Mouse (Mus musculus) hindbrain, embryonic 13.5 days (tissue): ENCODE measurements around the gene Fam50b. TPM values are rescaled to one million over a fixed set of nuclear protein-coding genes. Genes with fewer than 3 reads are reported as not detected.

Experiments
- ATAC-seq: fragments of 200-750 bp; cut with Nextera tagmentation; 2 replicates; pipeline ENCODE4 v1.8.0; 2017; ENCODE audit warnings: moderate TSS enrichment; ENCODE audit not compliant: low FRiP score
- H3K27ac ChIP-seq: fragments of 300-500 bp; sonication (generic); 2 replicates; pipeline ENCODE4 v1.5.1; 2015; ENCODE audit warnings: inconsistent platforms, mild to moderate bottlenecking, moderate library complexity
- H3K27me3 ChIP-seq: fragments of 300-500 bp; sonication (generic); 2 replicates; pipeline ENCODE4 v1.6.1; 2015; ENCODE audit warnings: mild to moderate bottlenecking, inconsistent platforms
- H3K36me3 ChIP-seq: fragments of 300-500 bp; sonication (generic); 2 replicates; pipeline ENCODE4 v1.6.1; 2015; ENCODE audit warnings: mild to moderate bottlenecking, inconsistent platforms
- H3K4me1 ChIP-seq: fragments of 300-500 bp; sonication (generic); replicated peaks from 2 replicates; pipeline ENCODE4 v1.6.1; 2015; ENCODE audit warnings: inconsistent platforms
- H3K4me2 ChIP-seq: fragments of 300-500 bp; sonication (generic); 2 replicates; pipeline ENCODE4 v1.6.1; 2015; ENCODE audit warnings: inconsistent platforms, mild to moderate bottlenecking, moderate library complexity
- H3K4me3 ChIP-seq: fragments of 300-500 bp; sonication (generic); 2 replicates; pipeline ENCODE4 v1.5.1; 2015; ENCODE audit warnings: mild to moderate bottlenecking, inconsistent platforms
- H3K9ac ChIP-seq: fragments of 300-500 bp; sonication (generic); 2 replicates; pipeline ENCODE4 v1.6.1; 2015; ENCODE audit warnings: mild to moderate bottlenecking, inconsistent platforms
- H3K9me3 ChIP-seq: fragments of 300-500 bp; sonication (generic); 2 replicates; pipeline ENCODE4 v1.6.1; 2016; ENCODE audit warnings: inconsistent platforms
- WGBS: fragments of 180-500 bp; shearing (Covaris S2); methylation state at CpG from one replicate; pipeline ENCODE4 v1.1.7; 2015; 5-methylcytosine and 5-hydroxymethylcytosine counted together
- polyA plus RNA-seq: library from polyadenylated mRNA; unstranded; fragments of >200 nt; fragmentation: Nextera tagmentation; extraction: Ambion mirVana; gene quantifications from 2 replicates; pipeline ENCODE4 v1.2.1, GENCODE M21; 2015

Fam50b gene
- not detected in 2 replicates for polyA plus RNA-seq

DNA sequence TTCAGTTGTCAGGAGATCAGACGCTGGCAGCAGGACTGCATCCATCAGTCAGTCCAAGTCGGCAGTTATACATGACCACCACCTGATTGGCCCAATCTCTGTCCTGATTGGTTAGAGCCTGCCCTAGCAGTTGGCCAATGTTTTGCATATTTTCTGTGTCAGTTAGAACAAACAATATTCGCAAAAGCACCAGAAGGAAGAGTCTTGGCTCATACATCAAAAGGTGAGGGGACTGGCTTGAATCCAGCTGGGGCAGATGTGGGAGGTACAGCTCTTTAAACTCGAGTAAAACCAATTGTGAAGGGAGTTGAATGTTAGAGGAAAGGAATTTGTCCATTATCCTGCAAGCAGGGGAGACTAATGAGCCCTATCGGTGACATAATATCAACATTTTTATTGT lies at the start of gene Fam50b:
Gene Fam50b, plus strand, starts transcription at position 165 of the 400 bp plus-strand sequence.
- no peak within 1 kb of the TSS for H3K4me3 ChIP-seq
- H3K9me3 ChIP-seq, result 0 out of 2 replicates have a peak, but pooled peaks cover 4% of the 10 kb centered on the region
- WGBS, result 37% methylated on average over 5 of the region's 5 CpGs
- ATAC-seq, result no peak
- H3K9ac ChIP-seq, result no peak within 1 kb of the TSS
- peaks cover 16% of the 10 kb centered on the region; the same call in 1 of the 2 replicates for H3K4me1 ChIP-seq
- H3K27ac ChIP-seq, result no peak within 1 kb of the TSS
- H3K4me2 ChIP-seq, result no peak within 1 kb of the TSS
- H3K36me3 ChIP-seq, result no peaks in the 10 kb centered on the region
- H3K27me3 ChIP-seq, result no peaks in the 10 kb centered on the region

DNA sequence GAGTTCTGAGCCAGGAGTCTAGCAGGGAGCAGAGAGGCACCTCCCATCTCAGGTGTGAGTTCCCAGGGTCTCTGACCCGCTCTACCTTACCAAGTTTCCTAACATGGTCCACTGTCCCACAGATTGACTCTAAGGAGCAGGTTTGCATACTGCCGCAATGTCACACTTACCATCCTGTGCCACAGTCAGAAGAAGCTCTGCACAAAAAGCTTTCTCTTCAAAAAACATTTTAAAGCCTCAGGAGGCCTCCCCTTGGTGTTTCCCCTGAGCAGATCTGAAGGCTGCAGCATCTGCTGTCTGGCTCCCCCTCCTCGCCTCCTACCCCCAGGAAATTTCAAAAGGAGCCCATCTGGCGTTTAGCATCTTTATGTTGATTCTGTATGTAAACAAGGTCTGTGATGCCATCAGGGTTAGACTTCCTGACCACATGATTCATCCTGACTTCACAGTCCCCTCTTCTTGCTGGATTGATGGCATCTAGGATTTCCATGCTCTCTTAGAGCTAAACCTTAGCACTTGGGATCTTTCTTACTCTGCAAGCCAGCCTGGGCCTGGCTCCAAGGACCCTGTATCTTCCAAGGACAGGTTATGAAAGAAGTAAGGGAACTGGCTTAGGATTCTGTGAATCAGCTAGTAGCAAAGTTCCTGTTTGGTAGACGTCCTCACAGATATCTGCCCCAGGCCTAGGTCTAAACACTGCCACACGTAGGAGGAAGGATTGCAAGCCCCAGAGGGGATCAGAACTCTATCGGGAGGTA lies 49.5 kb upstream of the Fam50b start:
- Histone ChIP-seq H3K27ac (no peak overlapping the region), H3K4me3 (no peak overlapping the region), H3K36me3 (no peaks in the 10 kb centered on the region), H3K27me3 (no peaks in the 10 kb centered on the region), H3K4me1 (peaks cover 4% of the 10 kb centered on the region; the same call in 1 of the 2 replicates), H3K9ac (no peak overlapping the region), H3K9me3 (no peaks in the 10 kb centered on the region), H3K4me2 (no peak overlapping the region)
- WGBS, result 74% methylated on average over 7 of the region's 7 CpGs
- ATAC-seq, result no peak

- no peaks in the 10 kb centered on the region for H3K36me3 ChIP-seq
- WGBS, result 81% methylated on average over 1 of the region's 1 CpGs
- no peak for ATAC-seq
- no peaks in the 10 kb centered on the region for H3K27me3 ChIP-seq
- no peaks in the 10 kb centered on the region for H3K4me1 ChIP-seq
- H3K9ac ChIP-seq, result no peak overlapping the region
- H3K4me2 ChIP-seq, result no peak overlapping the region
- no peak overlapping the region for H3K27ac ChIP-seq
- no peak overlapping the region for H3K4me3 ChIP-seq
- H3K9me3 ChIP-seq, result no peaks in the 10 kb centered on the region
Measured at GRCm38 (mm10) chr13:34691049-34691448, 43.6 kb upstream of the Fam50b start.

DNA sequence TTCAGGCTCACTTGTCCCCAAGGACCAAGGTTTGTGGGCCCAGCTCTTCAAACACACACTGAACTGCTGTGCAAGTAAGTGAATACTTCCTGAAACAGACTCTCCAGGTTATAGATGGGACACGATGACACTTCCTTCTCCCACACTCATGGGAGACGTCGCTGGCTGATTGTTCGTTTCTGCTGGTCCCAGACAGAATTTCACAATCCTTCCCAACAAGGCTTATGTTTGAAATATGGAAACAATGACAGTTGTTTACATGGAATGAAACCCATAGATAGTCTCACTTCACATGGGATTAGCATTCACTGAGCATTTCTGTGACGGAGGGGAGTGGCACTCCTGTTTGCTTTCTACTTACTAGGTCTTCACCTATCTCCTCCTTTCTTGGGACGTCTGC lies 41.5 kb upstream of the Fam50b start:
- no peak for ATAC-seq
- Histone ChIP-seq H3K9me3 (no peaks in the 10 kb centered on the region), H3K4me3 (no peak overlapping the region), H3K4me2 (no peak overlapping the region), H3K27me3 (no peaks in the 10 kb centered on the region), H3K4me1 (no peaks in the 10 kb centered on the region; the same call in 1 of the 2 replicates), H3K36me3 (no peaks in the 10 kb centered on the region), H3K27ac (no peak overlapping the region), H3K9ac (no peak overlapping the region)
- 80% methylated on average over 6 of the region's 6 CpGs for WGBS

DNA sequence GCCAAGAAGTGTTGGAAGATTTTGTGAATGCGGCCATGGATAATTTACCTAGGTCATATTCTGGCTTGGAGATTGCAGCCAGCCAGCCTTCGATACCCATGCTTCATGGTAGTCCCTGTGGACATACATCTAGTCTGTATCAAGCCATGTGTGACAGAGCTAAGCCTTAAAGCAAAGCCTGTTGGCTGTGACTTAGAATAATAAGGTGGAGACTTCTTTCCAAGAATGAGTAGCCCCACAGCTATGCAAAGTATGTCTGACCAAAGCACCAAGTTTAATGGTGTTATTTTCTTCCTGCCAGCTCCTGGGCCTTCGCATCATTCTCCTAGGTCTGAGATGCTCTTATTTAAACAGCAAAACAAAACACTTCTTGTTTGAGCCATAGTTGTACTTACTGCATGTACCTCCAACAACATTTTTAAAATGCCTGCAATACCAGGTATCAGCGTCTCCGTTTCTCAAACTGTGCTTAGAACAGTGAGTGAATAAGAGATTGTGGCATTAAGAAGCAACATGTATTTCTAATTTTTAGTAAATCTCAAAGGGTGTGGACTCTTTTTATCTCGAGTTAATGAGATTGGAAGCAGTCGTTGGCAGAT lies 37.8 kb upstream of the Fam50b start:
- Histone ChIP-seq H3K9ac (no peak overlapping the region), H3K27me3 (no peaks in the 10 kb centered on the region), H3K27ac (no peak overlapping the region), H3K4me2 (no peak overlapping the region), H3K4me1 (no peaks in the 10 kb centered on the region; the same call in 1 of the 2 replicates), H3K9me3 (no peaks in the 10 kb centered on the region), H3K4me3 (no peak overlapping the region), H3K36me3 (no peaks in the 10 kb centered on the region)
- 88% methylated on average over 7 of the region's 7 CpGs for WGBS
- no peak for ATAC-seq

GRCm38 (mm10) chr13:34700091-34700490 lies 34.6 kb upstream of the Fam50b start:
- H3K27ac ChIP-seq, result no peak overlapping the region
- ATAC-seq, result no peak
- H3K4me3 ChIP-seq, result no peak overlapping the region
- no peaks in the 10 kb centered on the region for H3K27me3 ChIP-seq
- no peaks in the 10 kb centered on the region for H3K36me3 ChIP-seq
- no peaks in the 10 kb centered on the region for H3K9me3 ChIP-seq
- 80% methylated on average over 2 of the region's 2 CpGs for WGBS
- H3K4me1 ChIP-seq, result no peaks in the 10 kb centered on the region; the same call in 1 of the 2 replicates
- H3K9ac ChIP-seq, result no peak overlapping the region
- H3K4me2 ChIP-seq, result no peak overlapping the region

GRCm38 (mm10) chr13:34700630-34701029 lies 34.0 kb upstream of the Fam50b start:
- H3K27me3 ChIP-seq, result no peaks in the 10 kb centered on the region
- H3K9me3 ChIP-seq, result no peaks in the 10 kb centered on the region
- H3K9ac ChIP-seq, result no peak overlapping the region
- H3K27ac ChIP-seq, result no peak overlapping the region
- no peaks in the 10 kb centered on the region for H3K36me3 ChIP-seq
- H3K4me3 ChIP-seq, result no peak overlapping the region
- no peaks in the 10 kb centered on the region; the same call in 1 of the 2 replicates for H3K4me1 ChIP-seq
- no peak for ATAC-seq
- H3K4me2 ChIP-seq, result no peak overlapping the region
- WGBS, result 88% methylated on average over 1 of the region's 1 CpGs

DNA sequence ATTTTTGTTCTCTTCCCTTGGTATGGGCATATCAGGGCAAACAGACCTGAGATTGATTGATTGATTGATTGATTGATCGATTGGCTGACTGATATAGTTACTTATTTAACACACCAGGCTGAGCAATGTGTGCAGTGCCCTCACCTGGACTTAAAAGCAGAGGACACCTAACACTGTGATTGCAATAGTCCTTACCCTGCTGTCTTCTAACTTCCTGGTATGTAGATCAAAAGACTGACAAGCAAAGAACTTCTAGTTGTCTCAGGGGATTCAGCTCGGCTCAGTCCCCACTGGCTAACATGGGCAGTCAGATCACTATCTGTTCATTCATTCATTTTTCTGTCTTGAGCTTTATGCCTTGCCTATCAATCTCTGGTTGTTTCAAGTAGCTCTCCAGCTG lies 31.3 kb upstream of the Fam50b start:
- no peaks in the 10 kb centered on the region for H3K4me1 ChIP-seq
- H3K27me3 ChIP-seq, result no peaks in the 10 kb centered on the region
- no peak overlapping the region for H3K9ac ChIP-seq
- no peak for ATAC-seq
- no peaks in the 10 kb centered on the region for H3K9me3 ChIP-seq
- H3K4me3 ChIP-seq, result no peak overlapping the region
- 76% methylated on average over 2 of the region's 2 CpGs for WGBS
- no peak overlapping the region for H3K4me2 ChIP-seq
- H3K36me3 ChIP-seq, result no peaks in the 10 kb centered on the region
- H3K27ac ChIP-seq, result no peak overlapping the region

- no peak overlapping the region for H3K4me3 ChIP-seq
- no peak overlapping the region for H3K27ac ChIP-seq
- ATAC-seq, result no peak
- no peaks in the 10 kb centered on the region for H3K27me3 ChIP-seq
- WGBS, result 83% methylated on average over 1 of the region's 1 CpGs
- H3K9me3 ChIP-seq, result no peaks in the 10 kb centered on the region
- no peak overlapping the region for H3K9ac ChIP-seq
- H3K36me3 ChIP-seq, result no peaks in the 10 kb centered on the region
- H3K4me1 ChIP-seq, result no peaks in the 10 kb centered on the region
- H3K4me2 ChIP-seq, result no peak overlapping the region
Measured at GRCm38 (mm10) chr13:34703795-34704194, 30.9 kb upstream of the Fam50b start.

DNA sequence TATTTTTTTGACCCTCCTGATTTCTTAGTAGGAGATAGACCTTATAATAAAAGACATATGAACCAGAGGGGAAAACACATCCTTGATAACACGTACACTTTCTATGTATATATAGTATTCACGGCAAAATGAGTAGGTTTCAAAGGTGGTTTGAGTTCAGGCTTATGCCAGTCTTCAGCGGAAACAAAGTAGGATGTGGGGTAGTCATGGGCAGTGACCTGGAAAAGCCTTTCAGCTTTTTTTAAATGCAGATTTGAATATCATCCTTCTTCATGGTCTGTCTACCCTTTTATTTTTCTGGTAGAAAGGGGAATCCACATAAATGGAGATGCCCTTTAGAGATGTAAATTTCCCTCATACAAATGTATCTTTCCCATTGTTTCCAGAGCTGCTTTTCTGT lies 29.8 kb upstream of the Fam50b start:
- no peaks in the 10 kb centered on the region for H3K27me3 ChIP-seq
- no peak for ATAC-seq
- H3K4me3 ChIP-seq, result no peak overlapping the region
- no peaks in the 10 kb centered on the region for H3K4me1 ChIP-seq
- H3K4me2 ChIP-seq, result no peak overlapping the region
- H3K9ac ChIP-seq, result no peak overlapping the region
- 23% methylated on average over 3 of the region's 3 CpGs for WGBS
- H3K9me3 ChIP-seq, result no peaks in the 10 kb centered on the region
- no peak overlapping the region for H3K27ac ChIP-seq
- H3K36me3 ChIP-seq, result no peaks in the 10 kb centered on the region

DNA sequence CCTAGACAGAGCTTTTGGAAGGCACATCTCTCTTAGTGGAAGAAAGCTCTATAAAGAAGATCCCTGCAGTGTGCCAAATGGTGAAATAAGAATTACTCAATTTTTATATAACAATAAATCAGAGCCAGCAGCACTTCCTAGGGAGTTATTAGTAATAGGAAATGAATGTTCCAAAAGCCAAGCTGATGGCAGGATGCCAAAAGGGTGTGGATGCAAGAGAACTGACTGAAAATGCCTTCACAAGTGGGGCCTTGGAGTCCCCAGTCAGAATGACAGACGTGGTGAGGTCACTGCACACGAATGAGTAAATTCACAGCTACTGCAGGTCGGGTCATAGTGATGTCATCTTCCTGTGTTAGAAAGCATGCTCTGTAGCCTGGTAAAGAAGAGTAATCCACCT lies 25.7 kb upstream of the Fam50b start:
- WGBS, result 37% methylated on average over 3 of the region's 3 CpGs
- no peak for ATAC-seq
- Histone ChIP-seq H3K4me2 (no peak overlapping the region), H3K27me3 (no peaks in the 10 kb centered on the region), H3K4me1 (no peaks in the 10 kb centered on the region), H3K9me3 (no peaks in the 10 kb centered on the region), H3K9ac (no peak overlapping the region), H3K36me3 (no peaks in the 10 kb centered on the region), H3K27ac (no peak overlapping the region), H3K4me3 (no peak overlapping the region)

- H3K27ac ChIP-seq, result no peak overlapping the region
- H3K9me3 ChIP-seq, result no peaks in the 10 kb centered on the region
- no peak for ATAC-seq
- WGBS, result 87% methylated on average over 4 of the region's 4 CpGs
- no peaks in the 10 kb centered on the region for H3K4me1 ChIP-seq
- no peaks in the 10 kb centered on the region for H3K36me3 ChIP-seq
- H3K4me3 ChIP-seq, result no peak overlapping the region
- no peaks in the 10 kb centered on the region for H3K27me3 ChIP-seq
- H3K9ac ChIP-seq, result no peak overlapping the region
- no peak overlapping the region for H3K4me2 ChIP-seq
Measured at GRCm38 (mm10) chr13:34709566-34709965, 25.1 kb upstream of the Fam50b start.

GRCm38 (mm10) chr13:34711410-34711809 lies 23.2 kb upstream of the Fam50b start:
- Histone ChIP-seq H3K4me1 (peaks cover 10% of the 10 kb centered on the region; the same call in 1 of the 2 replicates), H3K27me3 (no peaks in the 10 kb centered on the region), H3K4me3 (no peak overlapping the region), H3K4me2 (no peak overlapping the region), H3K27ac (no peak overlapping the region), H3K9me3 (no peaks in the 10 kb centered on the region), H3K9ac (no peak overlapping the region), H3K36me3 (no peaks in the 10 kb centered on the region)
- 89% methylated on average over 4 of the region's 4 CpGs for WGBS
- ATAC-seq, result no peak
